Mouse (Mus musculus) ES-E14 (cell line): Measurements from ENCODE around the gene Kif1c.

Experiments used
- CHD2 ChIP-seq: IDR thresholded peaks from 2 replicates; pipeline ENCODE4 v1.6.1; 2014; ENCODE audit warnings: mild to moderate bottlenecking, low read depth, low read length, inconsistent platforms
- MAFK ChIP-seq: IDR thresholded peaks from 2 replicates; pipeline ENCODE4 v1.6.1; 2014; ENCODE audit warnings: mild to moderate bottlenecking, low read depth, low read length, inconsistent platforms; ENCODE audit not compliant: insufficient read depth
- ZC3H11A ChIP-seq: IDR thresholded peaks from 2 replicates; pipeline ENCODE4 v1.6.1; 2012; ENCODE audit warnings: low read depth, mild to moderate bottlenecking, inconsistent platforms, low read length, borderline replicate concordance

DNA sequence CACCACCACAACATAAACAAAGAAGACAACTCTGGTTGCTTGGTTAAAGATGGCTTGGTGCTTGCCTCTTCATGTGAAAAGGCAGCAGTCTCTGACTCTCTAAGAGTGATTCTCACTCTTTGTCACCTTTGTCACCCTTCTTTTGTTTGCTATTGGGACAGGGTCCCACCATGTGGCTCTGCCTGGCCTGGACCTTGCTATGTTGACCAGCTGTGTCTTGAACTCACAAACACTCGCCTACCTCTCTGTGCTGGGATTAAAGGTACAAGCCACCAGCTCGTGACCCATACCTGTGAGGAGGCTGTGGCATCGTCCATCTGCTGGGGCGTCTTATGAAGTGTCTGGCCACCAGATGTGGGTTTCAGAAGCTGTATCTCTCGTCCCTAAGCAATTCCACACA, 32.9 kb downstream of the Kif1c start:
- TF ChIP-seq ZC3H11A (no peak), MAFK (no peak), CHD2 (no peak)
